Mouse (Mus musculus) thymus, adult 18-20 months (tissue): ENCODE data around the gene Sh3bp5l.
"Not testable (repeated sequence)": the region's sequence is repeated elsewhere in the genome, so short reads cannot be mapped to it uniquely, and the experiment has no call there.

Experiments
- DNase-seq, 2 experiments: peaks; one replicate each; pipeline ENCODE4 v3.0.0; 2022; ENCODE audit warnings: mixed read lengths in 2 of 2

Sh3bp5l gene

GRCm38 (mm10) chr11:58322824-58323569, 7.5 kb upstream of the Sh3bp5l start:
- DNase-seq = peak; percentile 96

GRCm38 (mm10) chr11:58323570-58324340, 6.8 kb upstream of the Sh3bp5l start:
- no peak for DNase-seq

GRCm38 (mm10) chr11:58324614-58325229, 5.8 kb upstream of the Sh3bp5l start:
- no peak for DNase-seq

GRCm38 (mm10) chr11:58326781-58327180, 3.7 kb upstream of the Sh3bp5l start:
- DNase-seq = no peak

- peak in 1 of 2 experiments; percentile 30 for DNase-seq
Observed at GRCm38 (mm10) chr11:58329906-58330275, 633 bp upstream of the Sh3bp5l start.

- DNase-seq = no peak
Observed at GRCm38 (mm10) chr11:58331149-58331495, 598 bp downstream of the Sh3bp5l start.

GRCm38 (mm10) chr11:58331546-58331945, 1.0 kb downstream of the Sh3bp5l start:
- no peak for DNase-seq

GRCm38 (mm10) chr11:58334746-58335145, 4.2 kb downstream of the Sh3bp5l start:
- DNase-seq = no peak

- no peak for DNase-seq
Observed at GRCm38 (mm10) chr11:58346745-58347144, 16.2 kb downstream of the Sh3bp5l start.

GRCm38 (mm10) chr11:58350628-58351027, 20.1 kb downstream of the Sh3bp5l start:
- no peak for DNase-seq

GRCm38 (mm10) chr11:58351179-58351578, 20.7 kb downstream of the Sh3bp5l start:
- no peak for DNase-seq

- DNase-seq = no peak
Observed at GRCm38 (mm10) chr11:58352681-58353548, 22.4 kb downstream of the Sh3bp5l start.

GRCm38 (mm10) chr11:58353709-58354108, 23.2 kb downstream of the Sh3bp5l start:
- no peak for DNase-seq

- no peak for DNase-seq
Observed at GRCm38 (mm10) chr11:58354476-58354875, 24.0 kb downstream of the Sh3bp5l start.

- no peak for DNase-seq
Observed at GRCm38 (mm10) chr11:58354927-58355326, 24.4 kb downstream of the Sh3bp5l start.

- DNase-seq = no peak
Observed at GRCm38 (mm10) chr11:58357042-58357441, 26.5 kb downstream of the Sh3bp5l start.

GRCm38 (mm10) chr11:58357844-58358534, 27.5 kb downstream of the Sh3bp5l start:
- no peak for DNase-seq

GRCm38 (mm10) chr11:58362562-58362961, 32.0 kb downstream of the Sh3bp5l start:
- not testable (repeated sequence) for DNase-seq

GRCm38 (mm10) chr11:58364454-58364853, 33.9 kb downstream of the Sh3bp5l start:
- DNase-seq = no peak

- DNase-seq = not testable (repeated sequence)
Observed at GRCm38 (mm10) chr11:58366191-58366590, 35.7 kb downstream of the Sh3bp5l start.

GRCm38 (mm10) chr11:58377273-58377672, 46.7 kb downstream of the Sh3bp5l start:
- no peak for DNase-seq

- no peak for DNase-seq
Observed at GRCm38 (mm10) chr11:58377686-58378085, 47.2 kb downstream of the Sh3bp5l start.
